Mouse (Mus musculus) MEL (cell line): ENCODE measurements at regions not wholly inside any gene's neighbourhood (a gene's known extent, or its start where the extent isn't known, plus 50 kb on each side); places are given as distances from the start of the nearest gene placed in this dataset.

Experiments
- DNase-seq: peaks from one replicate; pipeline ENCODE4 v3.0.0; 2011; ENCODE audit warnings: low read depth, low spot score
- H3K27ac ChIP-seq: 2 replicates; pipeline ENCODE4 v1.5.1; 2012; ENCODE audit warnings: low read depth, mild to moderate bottlenecking, control low read depth, low read length, moderate library complexity; ENCODE audit not compliant: control insufficient read depth
- H3K27me3 ChIP-seq, 2 experiments: fragments of 150-350 bp in 1 of 2; sonication (generic) in 1 of 2; 2 replicates each; pipeline ENCODE4 v1.6.1; 2012; ENCODE audit warnings: low read length in 2 of 2, mild to moderate bottlenecking in 2 of 2, improper control_type of control experiment in 1 of 2, moderate library complexity in 1 of 2; ENCODE audit not compliant: insufficient read depth in 2 of 2, control insufficient read depth in 1 of 2
- H3K36me3 ChIP-seq, 2 experiments: 2 replicates each; pipeline ENCODE4 v1.6.1; 2012 to 2014; ENCODE audit warnings: low read length in 2 of 2, improper control_type of control experiment in 1 of 2, inconsistent platforms in 1 of 2, mild to moderate bottlenecking in 1 of 2; ENCODE audit not compliant: insufficient read depth in 2 of 2, control insufficient read depth in 1 of 2
- H3K4me1 ChIP-seq, 2 experiments: fragments of 150-350 bp in 1 of 2; sonication (generic) in 1 of 2; 2 replicates each; pipeline ENCODE4 v1.6.1; 2012; ENCODE audit warnings: low read length in 2 of 2, improper control_type of control experiment in 1 of 2, mild to moderate bottlenecking in 1 of 2; ENCODE audit not compliant: insufficient read depth in 2 of 2, control insufficient read depth in 1 of 2
- H3K4me3 ChIP-seq, 2 experiments: fragments of 150-350 bp in 1 of 2; sonication (generic) in 1 of 2; 2 replicates each; pipeline ENCODE4 v1.5.1; 2012; ENCODE audit warnings: low read depth in 2 of 2, low read length in 2 of 2, mild to moderate bottlenecking in 2 of 2, moderate library complexity in 2 of 2, control low read depth in 1 of 2, improper control_type of control experiment in 1 of 2; ENCODE audit not compliant: control insufficient read depth in 1 of 2, insufficient read depth in 1 of 2
- H3K79me2 ChIP-seq: 2 replicates; pipeline ENCODE4 v1.6.1; 2012; ENCODE audit warnings: mild to moderate bottlenecking, low read length, moderate library complexity; ENCODE audit not compliant: control insufficient read depth, poor library complexity, insufficient read depth
- H3K9ac ChIP-seq: 2 replicates; pipeline ENCODE4 v1.6.1; 2012; ENCODE audit warnings: low read depth, mild to moderate bottlenecking, control low read depth, low read length, moderate library complexity; ENCODE audit not compliant: control insufficient read depth, poor library complexity, severe bottlenecking
- H3K9me3 ChIP-seq: fragments of 150-350 bp; sonication (generic); replicated peaks from 2 replicates; pipeline ENCODE4 v1.6.1; 2012; ENCODE audit warnings: mild to moderate bottlenecking, low read length, improper control_type of control experiment, moderate library complexity; ENCODE audit not compliant: insufficient read depth
- CHD2 ChIP-seq: IDR thresholded peaks from 2 replicates; pipeline ENCODE4 v1.6.1; 2011; ENCODE audit warnings: low read length, improper control_type of control experiment
- CTCF ChIP-seq, 3 experiments: IDR thresholded peaks in 2 of 3; conservative IDR thresholded peaks in 1 of 3; 2 replicates each; pipeline ENCODE4 v1.5.1; 2011 to 2012; ENCODE audit warnings: low read length in 3 of 3, low read depth in 2 of 3, mild to moderate bottlenecking in 2 of 3, improper control_type of control experiment in 1 of 3, inconsistent platforms in 1 of 3, mixed read lengths in 1 of 3, moderate library complexity in 1 of 3; ENCODE audit not compliant: control insufficient read depth in 1 of 3, insufficient read depth in 1 of 3, poor library complexity in 1 of 3, severe bottlenecking in 1 of 3
- E2F4 ChIP-seq: IDR thresholded peaks from 2 replicates; pipeline ENCODE4 v1.6.1; 2011; ENCODE audit warnings: low read depth, low read length, improper control_type of control experiment, borderline replicate concordance
- ELF1 ChIP-seq: IDR thresholded peaks from 2 replicates; pipeline ENCODE4 v1.6.1; 2014; ENCODE audit warnings: low read depth, mild to moderate bottlenecking, inconsistent platforms, low read length, improper control_type of control experiment, moderate library complexity
- HCFC1 ChIP-seq: IDR thresholded peaks from 2 replicates; pipeline ENCODE4 v1.6.1; 2012; ENCODE audit warnings: low read depth, mild to moderate bottlenecking, inconsistent platforms, low read length, improper control_type of control experiment, moderate library complexity
- KAT2A ChIP-seq: conservative IDR thresholded peaks from 2 replicates; pipeline ENCODE4 v1.6.1; 2012; ENCODE audit warnings: low read depth, low read length, improper control_type of control experiment, inconsistent platforms
- MAFK ChIP-seq: IDR thresholded peaks from 2 replicates; pipeline ENCODE4 v1.6.1; 2011; ENCODE audit warnings: low read depth, mild to moderate bottlenecking, low read length, improper control_type of control experiment, borderline replicate concordance
- MAZ ChIP-seq: IDR thresholded peaks from 2 replicates; pipeline ENCODE4 v1.6.1; 2012; ENCODE audit warnings: low read depth, mild to moderate bottlenecking, inconsistent platforms, low read length, improper control_type of control experiment
- MEF2A ChIP-seq: IDR thresholded peaks from 2 replicates; pipeline ENCODE4 v1.6.1; 2014; ENCODE audit warnings: low read depth, mild to moderate bottlenecking, inconsistent platforms, low read length, improper control_type of control experiment; ENCODE audit not compliant: poor library complexity, insufficient replicate concordance, severe bottlenecking; ENCODE audit errors: extremely low read depth
- MXI1 ChIP-seq: IDR thresholded peaks from 2 replicates; pipeline ENCODE4 v1.6.1; 2011; ENCODE audit warnings: mild to moderate bottlenecking, low read depth, low read length, improper control_type of control experiment
- MYC ChIP-seq: IDR thresholded peaks from 2 replicates; pipeline ENCODE4 v1.6.1; 2011; ENCODE audit warnings: low read depth, mild to moderate bottlenecking, low read length, improper control_type of control experiment, moderate library complexity
- NELFE ChIP-seq: IDR thresholded peaks from 2 replicates; pipeline ENCODE4 v1.6.1; 2011; ENCODE audit warnings: low read depth, low read length, improper control_type of control experiment
- RCOR1 ChIP-seq: IDR thresholded peaks from 2 replicates; pipeline ENCODE4 v1.6.1; 2012; ENCODE audit warnings: low read depth, mild to moderate bottlenecking, inconsistent platforms, low read length, improper control_type of control experiment
- SIN3A ChIP-seq: IDR thresholded peaks from 2 replicates; pipeline ENCODE4 v1.6.1; 2012; ENCODE audit warnings: low read length, improper control_type of control experiment, inconsistent platforms
- SMC3 ChIP-seq: IDR thresholded peaks from 2 replicates; pipeline ENCODE4 v1.6.1; 2011; ENCODE audit warnings: low read depth, low read length, improper control_type of control experiment
- TBP ChIP-seq: IDR thresholded peaks from 2 replicates; pipeline ENCODE4 v1.8.0; 2011; ENCODE audit warnings: low read depth, low read length, improper control_type of control experiment
- TCF12 ChIP-seq: IDR thresholded peaks from 2 replicates; pipeline ENCODE4 v1.6.1; 2014; ENCODE audit warnings: low read depth, mild to moderate bottlenecking, inconsistent platforms, low read length, improper control_type of control experiment, moderate library complexity
- UBTF ChIP-seq: IDR thresholded peaks from 2 replicates; pipeline ENCODE4 v1.6.1; 2012; ENCODE audit warnings: low read depth, mild to moderate bottlenecking, inconsistent platforms, low read length, improper control_type of control experiment, moderate library complexity, borderline replicate concordance; ENCODE audit not compliant: insufficient read depth
- ZC3H11A ChIP-seq: IDR thresholded peaks from 2 replicates; pipeline ENCODE4 v1.6.1; 2012; ENCODE audit warnings: low read depth, mild to moderate bottlenecking, inconsistent platforms, low read length, improper control_type of control experiment
- ZKSCAN1 ChIP-seq: IDR thresholded peaks from 2 replicates; pipeline ENCODE4 v1.6.1; 2012; ENCODE audit warnings: low read depth, mild to moderate bottlenecking, inconsistent platforms, low read length, improper control_type of control experiment, moderate library complexity
- ZMIZ1 ChIP-seq: IDR thresholded peaks from 2 replicates; pipeline ENCODE4 v1.6.1; 2012; ENCODE audit warnings: low read depth, mild to moderate bottlenecking, inconsistent platforms, low read length, improper control_type of control experiment, moderate library complexity
- ZNF384 ChIP-seq: IDR thresholded peaks from 2 replicates; pipeline ENCODE4 v1.6.1; 2012; ENCODE audit warnings: low read depth, mild to moderate bottlenecking, inconsistent platforms, low read length, improper control_type of control experiment

DNA sequence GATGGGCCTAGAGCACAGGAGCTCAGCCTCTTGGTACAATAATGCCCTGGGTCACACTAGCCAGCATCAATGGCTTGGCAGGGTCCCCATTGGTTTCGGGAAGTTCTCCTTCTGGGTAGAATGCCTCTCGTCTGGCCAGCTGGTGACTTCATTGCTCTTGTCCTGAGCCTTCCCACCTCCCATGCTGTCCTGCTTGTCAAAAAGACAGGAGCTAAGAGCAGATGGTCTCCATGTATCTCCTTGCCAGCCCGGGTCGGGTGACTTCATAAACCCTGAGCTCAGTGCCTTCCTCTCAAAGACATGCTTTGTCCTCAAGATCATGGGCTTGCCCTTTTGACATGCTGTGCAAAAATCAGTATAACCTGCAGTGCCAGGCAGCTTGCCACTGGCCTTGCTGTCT lies 179.2 kb upstream of the Sh3bp4 start:
- no peaks in the 10 kb centered on the region for H3K4me1 ChIP-seq
- no peak overlapping the region for H3K27ac ChIP-seq
- H3K27me3 ChIP-seq = no peaks in the 10 kb centered on the region; a peak in 1 of 4 replicates
- no peaks in the 10 kb centered on the region for H3K9me3 ChIP-seq
- DNase-seq = no peak
- H3K36me3 ChIP-seq = no peaks in the 10 kb centered on the region
- no peak for TF ChIP-seq SIN3A
- TF ChIP-seq RCOR1 = no peak
- no peak for TF ChIP-seq MEF2A
- TF ChIP-seq MXI1 = no peak
- no peak for TF ChIP-seq ZNF384
- TF ChIP-seq TCF12 = no peak
- TF ChIP-seq MYC = no peak
- TF ChIP-seq E2F4 = no peak
- TF ChIP-seq ZC3H11A = no peak
- no peaks in the 10 kb centered on the region for H3K79me2 ChIP-seq
- no peak overlapping the region for H3K9ac ChIP-seq
- H3K4me3 ChIP-seq = no peak overlapping the region

DNA sequence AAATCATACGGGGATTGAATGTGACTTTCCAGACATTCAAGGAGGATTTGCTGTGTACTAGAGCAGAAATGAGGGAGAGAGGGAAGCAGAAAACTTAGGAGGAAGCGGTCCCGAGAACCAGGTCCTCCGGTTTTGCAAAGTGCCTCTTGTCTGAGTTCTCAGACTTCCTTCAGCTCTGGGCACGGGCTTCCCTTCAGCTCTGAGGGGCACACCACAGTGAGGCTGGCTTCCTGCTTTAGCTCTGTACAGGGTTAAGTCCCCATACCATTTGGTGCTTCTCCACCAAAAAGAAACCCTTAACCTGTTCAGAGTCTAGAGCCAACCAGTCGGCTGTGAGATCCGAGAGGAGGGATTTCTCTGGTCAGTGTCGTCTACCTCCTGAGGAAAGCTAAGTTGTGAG lies 167.8 kb upstream of the Sh3bp4 start:
- no peaks in the 10 kb centered on the region for H3K36me3 ChIP-seq
- no peak overlapping the region for H3K9ac ChIP-seq

More for the DNA sequence above, 167.8 kb upstream of the Sh3bp4 start:
- no peaks in the 10 kb centered on the region for H3K4me1 ChIP-seq
- H3K27ac ChIP-seq = no peak overlapping the region
- no peak for TF ChIP-seq ZKSCAN1
- TF ChIP-seq KAT2A = no peak
- TF ChIP-seq CTCF (IDR thresholded peaks at IDR 0.05 in 2 of 3, conservative IDR thresholded peaks at IDR 0.05 in 1 of 3; ENCODE audit: control insufficient read depth in 1 of 3, insufficient read depth in 1 of 3, low read depth in 2 of 3, low read length in 3 of 3, poor library complexity in 1 of 3, severe bottlenecking in 1 of 3) = no peak
- no peak for TF ChIP-seq MAFK
- TF ChIP-seq CHD2 = no peak
- TF ChIP-seq SMC3 = no peak
- TF ChIP-seq ZMIZ1 = no peak
- TF ChIP-seq TBP = no peak
- no peak for TF ChIP-seq ZNF384
- no peak for TF ChIP-seq ELF1
- no peak for TF ChIP-seq NELFE
- TF ChIP-seq SIN3A = no peak
- no peak for TF ChIP-seq HCFC1
- no peak for TF ChIP-seq MAZ
- TF ChIP-seq RCOR1 = no peak
- TF ChIP-seq ZC3H11A = no peak
- TF ChIP-seq UBTF = no peak
- no peaks in the 10 kb centered on the region for H3K9me3 ChIP-seq
- DNase-seq = no peak
- no peaks in the 10 kb centered on the region for H3K79me2 ChIP-seq
- H3K4me3 ChIP-seq = no peak overlapping the region
- H3K27me3 ChIP-seq = no peaks in the 10 kb centered on the region
